Mouse (Mus musculus) spleen, postnatal 4 days (tissue): ENCODE results near the gene Sap18b.
A peak's percentile ranks its signal among the peaks of the same experiment; 100 is the strongest.
"Not testable (repeated sequence)": the region's sequence is repeated elsewhere in the genome, so short reads cannot be mapped to it uniquely, and the experiment has no call there.

ENCODE experiments used
- DNase-seq, 2 experiments: peaks; one replicate each; pipeline ENCODE4 v3.0.0; 2022; ENCODE audit warnings: low spot score in 2 of 2

Gene Sap18b

DNA sequence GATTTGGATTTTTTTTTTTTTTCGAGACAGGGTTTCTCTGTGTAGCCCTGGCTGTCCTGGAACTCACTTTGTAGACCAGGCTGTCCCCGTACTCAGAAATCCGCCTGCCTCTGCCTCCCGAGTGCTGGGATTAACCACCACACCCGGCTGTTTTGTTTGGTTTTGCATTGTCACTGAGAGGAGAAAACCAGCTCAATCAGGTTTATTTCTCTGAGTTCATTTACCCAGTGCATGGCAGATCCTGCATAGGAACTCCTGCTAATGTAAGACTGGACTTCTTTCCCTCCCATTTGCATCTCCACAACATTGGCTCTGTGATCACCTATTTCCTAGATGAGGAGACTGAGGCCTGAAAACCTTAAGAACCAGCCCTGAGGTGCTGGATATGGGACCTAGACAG, 3.0 kb upstream of the Sap18b start:
- DNase-seq, result no peak

DNA sequence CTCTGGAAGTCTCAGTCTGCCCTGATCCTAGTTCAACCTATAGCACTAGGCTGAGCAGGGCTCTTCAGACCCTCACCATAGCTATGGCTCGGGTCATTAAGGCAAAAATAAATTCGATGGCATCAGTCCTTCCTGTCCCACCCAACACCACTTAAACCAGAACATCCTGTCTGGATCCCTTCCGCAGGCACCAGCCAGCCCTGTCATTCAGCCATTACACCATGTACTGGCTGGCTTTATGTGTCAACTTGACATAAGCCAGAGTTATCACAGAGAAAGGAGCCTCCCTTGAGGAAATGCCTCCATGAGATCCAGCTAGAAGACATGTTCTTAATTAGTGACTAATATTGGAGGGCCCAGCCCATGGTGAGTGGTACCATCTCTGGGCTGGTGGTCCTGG, 2.4 kb upstream of the Sap18b start:
- no peak for DNase-seq

DNA sequence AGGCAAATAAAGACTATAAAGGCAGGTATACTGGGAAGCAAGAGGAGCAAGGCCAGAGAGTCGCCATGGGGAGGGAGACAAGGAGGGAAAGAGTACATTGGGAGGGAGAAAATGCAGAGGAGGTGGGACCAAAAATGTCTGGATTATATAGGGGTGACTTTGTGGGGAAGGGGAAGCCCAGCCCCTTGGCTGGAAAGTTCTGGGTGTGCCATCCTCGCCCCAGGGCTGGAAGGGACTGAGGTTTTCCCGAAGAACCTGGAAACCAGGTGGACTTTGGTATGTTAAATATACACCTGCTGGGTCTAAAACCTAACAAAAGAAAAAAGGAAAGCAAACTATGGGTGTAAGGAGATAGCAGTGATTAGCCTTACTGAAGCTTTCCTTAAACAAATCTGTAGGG, 5.0 kb downstream of the Sap18b start:
- no peak for DNase-seq

DNA sequence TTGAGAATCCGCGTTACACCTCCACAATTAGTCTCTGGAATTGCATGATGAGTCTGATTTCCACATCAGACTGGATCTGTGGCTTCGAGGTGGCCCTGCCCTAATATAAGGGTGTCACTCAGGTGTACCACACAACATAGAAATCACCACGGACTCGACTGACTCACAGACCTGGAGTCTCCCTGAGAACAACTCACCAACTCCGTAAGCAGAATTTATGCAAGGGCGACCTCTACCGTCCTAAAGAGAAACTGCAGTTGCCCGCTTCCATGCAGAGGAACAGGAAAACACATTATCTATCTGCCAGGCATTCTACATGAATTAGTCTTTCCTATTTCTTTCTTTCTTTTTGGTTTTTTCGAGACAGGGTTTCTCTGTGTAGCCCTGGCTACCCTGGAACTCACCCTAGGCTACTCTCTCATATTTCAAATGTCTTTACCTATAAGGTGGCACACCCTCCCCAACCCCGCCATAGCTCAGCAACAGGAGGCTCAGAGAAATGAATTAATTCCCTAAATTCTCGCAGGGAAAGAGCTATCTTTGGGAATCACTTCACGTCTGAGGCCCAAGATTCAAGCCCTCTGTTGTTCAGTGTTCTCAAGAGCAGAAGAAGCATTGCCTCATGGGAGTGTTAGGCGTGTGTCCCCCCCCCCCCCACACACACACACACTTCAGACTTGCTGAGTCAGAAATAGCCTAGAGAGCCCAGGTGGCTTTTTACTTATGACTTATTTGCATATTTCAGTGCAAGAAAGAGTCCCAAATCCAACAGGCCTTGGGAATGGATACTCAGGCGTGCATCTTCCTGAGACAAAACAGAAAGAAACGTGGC, 7.7 kb downstream of the Sap18b start:
- DNase-seq, result peak; percentile 78 to 90

DNA sequence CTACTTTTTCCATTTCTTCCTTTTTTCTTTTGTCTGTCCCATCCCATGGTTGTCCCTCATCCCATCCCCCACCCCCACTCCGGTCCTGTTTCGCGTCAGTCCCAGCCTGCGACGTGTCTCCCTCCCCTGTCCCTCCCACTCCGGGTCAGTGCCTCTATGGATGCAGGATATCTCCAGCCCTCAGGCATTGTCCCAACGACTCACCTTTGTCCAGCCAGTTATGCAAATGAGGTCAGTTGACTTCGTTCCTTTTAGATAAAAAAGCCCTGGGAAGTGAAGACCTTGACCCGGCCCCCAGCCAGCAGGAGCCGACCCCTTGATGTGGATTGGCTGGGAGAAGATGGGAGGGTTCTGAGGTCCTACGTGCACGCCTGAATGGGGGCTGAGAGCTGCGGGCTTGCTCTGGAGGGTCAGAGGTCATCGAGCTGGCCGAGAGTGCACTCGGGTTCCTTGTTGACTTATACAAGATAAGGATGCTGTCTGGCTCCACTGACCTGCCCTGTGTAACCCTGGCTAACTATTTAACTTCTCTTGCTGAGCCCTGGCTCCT, 8.4 kb downstream of the Sap18b start:
- no peak for DNase-seq

DNA sequence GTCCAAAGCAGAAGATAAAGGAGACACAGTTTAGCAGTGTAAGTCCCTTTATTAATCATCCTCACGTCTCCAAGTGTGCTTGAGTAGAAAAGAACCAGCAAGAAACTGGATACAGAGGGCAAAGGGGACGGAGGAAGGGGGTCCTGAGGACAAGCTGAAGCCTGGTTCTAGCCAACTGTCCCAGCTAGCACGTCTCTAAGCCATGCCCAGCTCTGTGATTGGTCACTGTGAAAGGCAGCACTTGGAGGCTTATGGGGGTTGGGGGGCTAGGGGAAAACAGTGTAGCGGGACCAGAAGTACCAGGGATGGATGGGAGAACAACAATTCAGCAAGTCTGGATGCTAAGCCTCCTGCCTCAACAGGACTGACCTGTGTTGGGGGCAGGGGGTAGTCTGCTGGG, 10.7 kb downstream of the Sap18b start:
- no peak for DNase-seq

DNA sequence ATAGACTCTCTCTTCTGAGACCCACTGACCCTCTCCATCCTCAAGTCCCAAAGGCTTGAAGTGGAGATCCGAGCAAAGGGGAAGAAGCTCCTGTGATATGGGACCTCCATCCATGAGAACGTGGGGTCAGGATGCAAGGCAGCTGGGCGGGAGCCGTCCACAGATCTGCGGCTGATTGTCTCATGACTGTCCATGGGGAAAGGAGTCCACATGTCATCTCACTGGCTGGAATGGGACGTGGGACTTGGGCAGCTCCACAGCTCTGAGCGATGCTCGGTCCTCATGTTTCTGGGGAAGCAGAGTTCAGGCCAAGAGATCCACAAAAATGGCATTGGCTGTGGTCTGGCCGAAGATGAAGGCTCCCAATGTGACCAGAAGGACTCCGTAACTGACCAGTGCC, 12.1 kb downstream of the Sap18b start:
- DNase-seq, result no peak

DNA sequence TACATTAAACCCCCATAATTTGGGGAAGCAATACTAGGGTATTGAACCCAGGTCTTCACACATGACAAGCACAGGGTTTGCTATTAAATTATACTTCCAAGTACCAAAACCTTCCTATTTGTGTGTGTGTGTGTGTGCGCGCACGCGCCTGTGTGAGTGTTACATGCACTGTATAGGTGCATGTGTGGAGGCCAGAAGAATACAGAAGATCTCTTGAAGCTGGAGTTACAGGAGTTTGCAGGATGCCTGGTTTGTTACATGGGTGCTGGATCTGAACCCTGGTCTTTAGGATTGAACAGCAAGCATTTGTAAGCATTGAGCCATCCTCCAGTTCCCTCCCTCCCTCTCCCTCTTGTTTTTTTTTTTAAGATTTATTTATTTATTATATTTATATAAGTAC, 14.1 kb downstream of the Sap18b start:
- no peak for DNase-seq

DNA sequence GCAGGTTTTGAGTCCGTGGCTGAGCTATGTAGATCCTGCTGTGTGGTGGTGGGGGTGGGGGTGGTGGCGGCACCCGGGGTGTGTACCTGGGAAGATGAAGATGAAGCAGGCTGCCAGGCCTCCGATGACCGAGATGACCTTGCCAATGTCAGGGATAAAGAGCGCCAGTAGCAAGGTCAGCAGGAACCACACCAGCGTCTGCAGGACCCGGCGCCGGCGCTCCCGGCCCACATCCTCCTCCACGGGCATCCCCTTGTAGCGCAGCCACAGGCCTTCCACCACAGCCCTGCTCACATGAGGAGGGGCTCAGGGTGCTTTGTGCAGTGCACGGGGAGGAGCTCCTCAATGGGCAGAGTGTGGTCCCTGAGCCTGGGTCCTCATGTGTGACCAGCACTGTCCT, 16.3 kb downstream of the Sap18b start:
- no peak for DNase-seq

DNA sequence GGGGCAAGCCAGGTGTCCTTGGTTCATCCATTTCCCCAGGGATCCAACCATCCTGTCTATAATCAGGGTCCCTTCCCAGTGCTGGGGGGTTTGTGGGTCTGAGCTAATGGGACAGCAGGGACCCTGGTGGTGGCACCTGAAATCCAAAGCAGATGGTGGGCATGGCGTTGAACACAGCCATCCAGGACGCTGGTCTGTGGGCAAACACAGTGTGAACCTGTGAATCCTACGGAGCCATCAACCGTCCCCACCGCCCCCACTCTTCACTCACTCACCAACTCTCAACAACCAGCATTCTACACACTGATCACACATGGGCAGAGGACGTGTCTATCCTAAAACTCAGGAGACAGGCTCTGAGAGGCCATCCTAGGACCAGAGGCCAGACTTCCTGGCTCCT, 18.8 kb downstream of the Sap18b start:
- DNase-seq, result no peak

DNA sequence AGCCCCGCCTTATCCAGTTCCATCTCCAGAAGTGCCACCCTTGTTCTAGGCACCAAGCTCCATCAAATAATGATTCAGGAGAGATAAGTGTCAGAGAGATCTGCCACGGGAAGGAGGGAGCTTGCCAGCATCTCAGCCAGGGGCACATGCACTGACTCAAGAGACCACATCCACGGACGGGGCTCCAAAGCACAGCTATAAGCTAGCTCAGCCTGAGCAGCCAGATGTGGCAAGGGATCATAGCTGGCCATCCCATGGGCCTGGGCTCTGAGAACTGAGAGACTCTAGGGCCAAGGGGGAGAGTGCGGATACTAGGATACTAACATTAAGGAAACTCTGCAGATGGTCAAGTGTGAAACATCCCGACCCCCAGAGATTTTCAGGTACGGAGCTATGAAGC, 19.9 kb downstream of the Sap18b start:
- no peak for DNase-seq

DNA sequence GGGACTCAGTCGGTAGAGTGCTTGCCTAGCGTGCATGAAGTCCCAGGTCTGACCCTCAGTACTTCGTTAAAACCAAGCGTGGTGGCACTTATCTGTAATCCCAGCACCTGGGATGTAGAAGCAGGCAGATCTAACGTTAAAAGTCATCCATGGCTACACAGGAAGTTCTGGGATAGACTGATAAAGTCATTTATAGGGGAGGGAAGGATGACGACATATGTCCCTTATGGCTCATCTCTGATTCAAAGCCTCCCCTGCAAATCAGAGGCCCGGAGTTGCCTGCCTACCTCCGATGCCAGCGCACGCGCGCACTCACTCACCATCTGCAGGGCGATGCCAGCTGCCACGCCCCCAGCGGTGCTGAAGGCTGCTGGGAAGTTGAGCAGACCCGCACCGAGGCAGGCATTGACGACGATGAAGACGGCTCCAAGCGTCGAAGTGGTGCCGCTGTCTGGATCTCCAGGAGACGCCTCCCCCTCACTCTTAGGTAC, 23.0 kb downstream of the Sap18b start:
- no peak for DNase-seq

DNA sequence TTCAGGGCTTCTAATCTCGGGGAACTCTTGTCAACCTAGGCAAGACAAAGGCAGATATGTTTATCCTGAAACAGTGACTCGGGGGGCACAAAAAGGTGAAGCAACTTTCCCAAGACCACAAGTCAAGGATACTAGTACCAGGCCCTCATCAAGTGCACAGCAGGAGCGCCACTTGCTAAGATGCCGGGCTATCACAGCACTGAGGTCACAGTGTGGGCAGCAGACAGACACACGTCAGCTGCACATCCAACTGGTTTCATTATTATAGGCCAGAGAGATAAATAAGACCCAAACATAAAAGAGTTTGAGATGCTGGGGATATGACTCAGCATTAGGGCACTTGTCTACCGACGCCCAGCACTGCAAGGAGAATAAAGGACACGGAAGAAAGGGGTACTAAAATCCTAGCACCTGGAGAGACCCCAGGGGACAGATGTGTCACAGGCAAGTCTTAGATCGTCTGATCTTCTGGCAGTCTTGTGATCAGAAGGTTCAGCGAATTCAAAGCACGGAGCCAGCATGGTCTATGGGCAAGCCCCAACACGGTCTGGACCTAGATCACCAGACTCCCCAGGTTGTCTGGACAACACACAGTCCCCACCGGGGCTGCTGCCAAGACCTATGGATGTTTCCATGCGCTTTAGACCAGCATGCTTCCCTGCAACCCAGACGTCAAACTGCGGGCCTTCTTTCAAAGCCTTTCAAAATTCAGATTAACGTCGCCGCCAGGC, 23.8 kb downstream of the Sap18b start:
- DNase-seq, result no peak

DNA sequence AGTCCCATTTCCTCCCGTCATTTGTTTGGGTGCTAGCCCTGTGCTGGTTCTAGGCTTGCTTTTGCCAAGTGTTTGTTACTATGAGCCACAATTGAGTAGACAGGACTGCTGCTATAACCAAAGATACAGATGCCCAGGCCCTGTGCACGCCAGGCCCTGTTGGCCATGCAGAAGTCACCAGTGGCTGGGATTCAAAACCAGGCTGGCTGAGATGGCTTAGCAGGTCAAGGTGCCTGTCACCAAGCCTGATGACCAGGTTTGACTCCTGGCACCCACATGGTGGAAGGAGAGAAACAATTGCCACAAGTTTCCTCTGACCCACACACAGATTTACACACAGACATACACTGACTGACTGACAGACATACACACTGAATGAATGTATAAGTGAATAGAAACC, 25.2 kb downstream of the Sap18b start:
- no peak for DNase-seq

DNA sequence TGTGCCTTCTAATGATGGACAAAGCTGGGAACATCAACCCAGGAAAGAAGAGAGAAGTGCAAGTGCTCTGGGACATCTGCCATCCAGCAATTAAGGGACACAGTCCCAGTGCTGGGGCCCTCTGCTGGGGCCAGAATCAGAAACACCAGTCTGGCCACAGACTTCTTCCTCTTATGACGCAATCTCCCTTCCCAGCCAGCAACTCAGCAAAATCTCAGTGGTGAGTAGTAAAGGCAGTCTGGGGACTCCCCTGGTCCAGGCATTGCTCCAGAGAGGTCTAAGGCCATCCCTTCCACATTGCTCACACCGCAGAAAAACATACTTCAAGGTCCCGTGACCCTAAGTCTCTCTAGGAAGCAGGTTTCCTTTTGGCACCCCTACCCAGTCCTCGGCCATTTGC, 27.1 kb downstream of the Sap18b start:
- DNase-seq, result no peak

DNA sequence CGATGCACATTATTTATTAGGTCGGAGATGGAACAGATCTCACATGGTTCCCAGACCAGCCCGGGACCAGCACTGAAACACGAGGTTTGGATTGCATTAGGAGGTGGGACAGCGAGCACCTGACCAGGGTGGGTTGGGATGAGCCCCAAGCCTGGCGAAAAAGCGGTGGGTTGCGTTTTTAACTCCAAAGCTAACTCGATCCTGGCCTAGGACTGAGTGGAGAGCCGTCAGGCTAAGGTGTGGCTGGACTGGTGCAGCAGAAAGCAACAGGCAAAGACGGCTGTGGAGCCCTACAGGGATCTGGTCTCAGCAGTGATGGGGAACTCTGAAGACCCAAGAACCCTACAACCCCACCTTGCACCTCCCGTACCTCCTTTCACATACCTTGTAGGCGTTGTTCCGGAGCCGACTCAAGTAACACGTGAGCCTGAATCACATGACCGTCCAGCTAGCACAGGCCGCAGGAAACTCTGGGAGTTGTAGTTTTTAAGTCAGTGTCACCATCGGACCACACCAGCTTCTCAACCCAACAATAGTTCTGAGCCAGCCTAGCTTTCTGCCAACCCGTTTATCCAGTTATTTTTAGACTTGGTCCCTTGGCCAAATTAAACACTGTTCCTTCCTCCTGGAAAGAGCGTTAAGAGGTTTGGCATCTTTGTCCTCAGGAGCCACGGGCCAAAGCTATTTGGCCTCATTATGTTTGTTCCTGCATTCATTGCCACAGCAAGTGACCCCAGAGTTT, 28.1 kb downstream of the Sap18b start, which contains the start of gene Slc38a7:
Slc38a7 (minus strand) TSS at position 438 of the 742 bp plus-strand sequence.
- peak; percentile 48 to 73 for DNase-seq

DNA sequence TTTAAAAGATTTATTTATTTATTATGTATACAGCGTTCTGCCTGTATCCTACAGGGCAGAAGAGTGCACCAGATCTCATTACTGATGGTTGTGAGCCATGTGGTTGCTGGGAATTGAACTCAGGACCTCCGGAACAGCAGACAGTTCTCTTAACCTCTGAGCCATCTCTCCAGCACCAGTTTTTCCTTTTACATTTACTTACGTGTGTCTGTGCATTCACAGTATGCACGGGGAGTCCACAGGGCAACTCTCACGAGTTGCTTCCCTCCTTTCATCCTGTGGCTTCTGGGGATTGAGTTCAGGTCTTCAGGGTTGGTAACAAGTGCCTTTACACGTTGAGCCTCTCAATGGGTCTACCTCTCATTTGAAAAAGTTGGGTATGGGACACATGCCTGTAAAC, 29.0 kb downstream of the Sap18b start:
- DNase-seq, result no peak

DNA sequence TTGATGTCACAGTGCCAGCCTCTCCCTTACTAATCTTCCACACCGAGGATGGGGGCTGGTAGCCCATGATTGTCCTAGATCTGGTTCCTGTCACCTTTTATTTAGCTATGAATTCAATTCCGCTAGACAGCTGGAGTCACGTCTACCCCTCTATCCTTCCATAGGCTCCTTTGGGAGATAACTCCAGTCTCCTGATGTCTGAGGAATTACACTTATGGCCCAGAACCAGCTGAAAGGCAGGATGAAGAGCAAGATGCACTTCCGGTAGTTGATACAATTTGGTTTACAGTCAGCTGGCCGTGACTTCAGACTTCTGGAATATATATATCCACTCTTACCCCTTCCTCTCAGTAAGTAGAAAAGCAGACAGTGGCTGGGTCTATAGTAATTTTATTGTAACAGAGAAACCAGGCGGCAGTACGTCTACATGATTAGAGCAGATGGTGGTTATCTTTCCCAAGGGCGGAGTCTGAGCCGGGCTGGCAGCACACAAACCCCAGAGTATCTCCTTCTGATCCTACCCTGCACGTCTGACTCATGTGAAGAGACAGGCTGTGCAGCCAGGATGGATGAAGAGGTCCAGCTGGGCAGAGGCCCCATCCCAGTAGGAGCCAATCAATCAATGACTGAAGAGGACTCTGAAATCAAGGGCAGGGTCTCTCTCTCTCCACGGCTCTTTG, 38.8 kb downstream of the Sap18b start:
- not testable (repeated sequence) for DNase-seq

DNA sequence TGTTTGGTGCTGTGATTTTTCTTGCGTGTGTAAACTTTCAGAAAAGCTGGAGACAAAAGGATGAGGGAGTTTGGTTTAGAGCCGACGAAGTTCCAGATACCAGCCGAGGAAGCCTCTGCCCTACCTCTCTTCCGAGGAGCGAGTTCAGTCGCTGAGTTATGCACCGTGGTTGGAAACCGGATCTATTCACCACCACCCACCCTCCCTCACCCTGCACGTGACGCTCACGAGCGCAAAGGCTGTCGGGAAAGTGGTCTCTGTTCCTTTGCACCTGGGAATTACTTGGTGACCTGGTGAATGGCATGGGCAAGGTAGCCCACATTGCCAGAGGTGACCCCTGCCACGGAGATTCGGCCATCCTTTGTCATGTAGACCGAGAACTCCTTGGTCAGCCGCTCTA, 39.7 kb downstream of the Sap18b start:
- DNase-seq, result not testable (repeated sequence)

DNA sequence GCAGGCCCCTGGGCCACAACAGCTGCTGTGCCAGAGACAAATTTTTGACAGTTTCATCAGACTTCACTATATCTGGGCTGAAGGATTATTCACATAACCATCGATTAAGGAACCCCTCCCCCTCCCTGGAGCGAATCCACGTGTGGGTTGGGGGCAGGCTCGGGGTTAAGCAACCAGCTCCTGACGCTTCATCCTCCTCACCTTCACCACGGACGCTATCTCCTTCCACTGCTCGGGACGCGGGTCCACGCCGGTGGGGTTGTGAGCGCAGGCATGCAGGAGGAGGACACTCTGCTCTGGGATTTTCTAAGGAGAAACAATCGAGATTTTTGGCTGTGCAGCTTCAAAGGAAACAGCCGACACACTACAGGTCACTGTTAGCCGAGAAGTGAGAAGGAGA, 46.5 kb downstream of the Sap18b start:
- no peak for DNase-seq

DNA sequence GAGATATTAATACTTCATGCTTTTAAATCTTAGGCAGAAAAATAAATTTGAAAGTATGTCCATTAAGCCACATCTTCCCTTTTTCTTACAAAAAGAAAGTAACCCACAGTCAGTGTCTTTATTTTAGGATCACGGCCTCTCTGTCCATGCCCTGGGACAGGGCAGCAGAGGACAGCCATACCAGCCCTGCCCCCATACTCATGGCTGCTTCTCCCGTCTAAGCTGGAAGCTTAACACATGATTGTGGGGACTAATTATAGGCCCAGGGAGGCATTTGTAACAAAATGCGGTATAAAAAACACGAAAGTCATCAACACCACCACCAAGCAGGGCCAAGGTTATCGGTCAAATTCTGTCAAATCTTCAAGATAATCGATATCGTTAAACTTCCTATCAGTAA, 50.1 kb downstream of the Sap18b start:
- no peak for DNase-seq
